Mouse (Mus musculus) lung, postnatal 0 days (tissue): ENCODE results near the gene Olfr1131.

Experiments used
- CTCF ChIP-seq: IDR thresholded peaks from 2 replicates; pipeline ENCODE4 v1.5.1; 2016; ENCODE audit warnings: antibody characterized with exemption, mild to moderate bottlenecking
- EP300 ChIP-seq: IDR thresholded peaks from 2 replicates; pipeline ENCODE4 v1.6.1; 2016; ENCODE audit warnings: antibody characterized with exemption, mild to moderate bottlenecking, control low read depth

DNA sequence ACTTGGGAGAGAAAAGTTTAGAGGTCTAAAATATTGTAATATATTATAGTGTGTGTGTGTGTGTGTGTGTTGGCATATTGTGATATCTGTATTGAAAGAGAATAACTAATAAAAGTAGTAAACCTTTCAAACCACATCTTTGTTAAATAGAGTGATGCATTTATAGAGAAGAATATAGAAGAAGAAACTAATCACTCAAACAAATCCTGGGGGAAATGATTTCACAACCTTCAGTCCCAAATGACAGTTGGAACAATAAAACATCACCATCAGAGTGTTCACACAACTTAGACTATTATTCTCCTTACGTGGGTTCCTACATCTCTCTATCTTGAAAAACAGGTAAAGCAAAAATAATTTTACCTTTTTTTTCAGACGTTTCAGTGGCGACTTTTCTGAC lies at the start of gene Olfr1131:
- TF ChIP-seq CTCF = no peak
- TF ChIP-seq EP300 = no peak
